Mouse (Mus musculus) brain, embryonic 14.5 days (tissue): ENCODE measurements around the gene 4930522H14Rik. TPM values are rescaled to one million over a fixed set of nuclear protein-coding genes. Genes with fewer than 3 reads are reported as not detected.

Experiments used
- DNase-seq: peaks from one replicate; pipeline ENCODE4 v3.0.0-alpha.2; 2011; ENCODE audit warnings: low read depth
- CTCF ChIP-seq: fragments of 200-500 bp; IDR thresholded peaks from 2 replicates; pipeline ENCODE4 v1.5.1; 2012; ENCODE audit warnings: inconsistent platforms, mild to moderate bottlenecking, moderate library complexity, borderline replicate concordance; ENCODE audit not compliant: insufficient read depth, insufficient read length; ENCODE audit errors: extremely low read depth
- POLR2A ChIP-seq: fragments of 200-500 bp; IDR thresholded peaks from 2 replicates; pipeline ENCODE4 v1.6.1; 2012; ENCODE audit warnings: mild to moderate bottlenecking, inconsistent platforms, borderline replicate concordance; ENCODE audit not compliant: poor library complexity, insufficient read depth, insufficient read length, severe bottlenecking; ENCODE audit errors: extremely low read depth
- polyA plus RNA-seq: library from polyadenylated mRNA; depleted of rRNA; stranded (reverse); fragments of >200 nt; gene quantifications from 2 replicates; pipeline ENCODE4 v1.2.3, GENCODE M21; 2012; rRNA removed

Gene 4930522H14Rik
- polyA plus RNA-seq, 1 experiment: not detected

- TF ChIP-seq POLR2A (no peak), CTCF (no peak)
- DNase-seq: no peak
These were observed 70.5 kb downstream of the 4930522H14Rik start for GRCm38 (mm10) chr4:109460421-109461179.

DNA sequence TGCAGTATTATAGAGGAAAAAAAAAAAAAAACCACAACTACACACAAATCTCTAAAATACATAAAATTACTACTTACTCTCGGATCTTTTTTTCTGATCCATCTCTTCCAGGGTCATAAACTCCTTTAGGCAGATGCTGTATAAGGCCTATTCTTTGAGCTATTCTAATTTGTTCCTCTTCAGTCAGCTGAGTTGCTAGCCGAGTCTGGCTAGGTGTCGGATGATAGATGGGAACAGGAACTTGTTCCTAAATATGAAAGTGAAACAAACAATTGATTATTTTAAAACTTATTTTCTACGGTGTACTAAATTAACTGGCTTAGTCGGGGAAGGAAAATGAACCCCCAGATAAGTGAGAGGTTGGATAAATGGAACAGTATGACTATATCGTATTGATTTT is 74.3 kb downstream of the 4930522H14Rik start:
- no peak for TF ChIP-seq CTCF
- TF ChIP-seq POLR2A: no peak

More for the DNA sequence above, 74.3 kb downstream of the 4930522H14Rik start:
- DNase-seq: no peak

Other genes starting within 250 kb of the 4930522H14Rik start
- gene Ttc39a, start 124.7 kb downstream of the 4930522H14Rik start, polyA plus RNA-seq: 1.2 and 1.4 TPM in 2 replicates
- 67.6 and 77.3 TPM in 2 replicates for gene Rnf11, start 46.6 kb downstream of the 4930522H14Rik start, polyA plus RNA-seq
- 7.5 and 10.9 TPM in 2 replicates for gene Cdkn2c, start 135.9 kb upstream of the 4930522H14Rik start, polyA plus RNA-seq
- 23.9 and 31.7 TPM in 2 replicates for gene Faf1, start 145.3 kb upstream of the 4930522H14Rik start, polyA plus RNA-seq